Mouse (Mus musculus) natural killer cell, adult 2 months (primary cell): ENCODE measurements around the gene Il17ra.

ENCODE experiments used
- DNase-seq, 2 experiments: peaks; one replicate each; pipeline ENCODE4 v3.0.0; 2022; ENCODE audit warnings: low spot score in 2 of 2

The Il17ra gene

GRCm38 (mm10) chr6:120509975-120510374 lies 46.9 kb downstream of the Il17ra start:
- DNase-seq: no peak

- DNase-seq: no peak
Measured at GRCm38 (mm10) chr6:120510425-120510824, 47.4 kb downstream of the Il17ra start.

GRCm38 (mm10) chr6:120511212-120511611 lies 48.2 kb downstream of the Il17ra start:
- DNase-seq: no peak

- DNase-seq: no peak
Measured at GRCm38 (mm10) chr6:120516422-120516821, 53.4 kb downstream of the Il17ra start.

GRCm38 (mm10) chr6:120516879-120517278 lies 53.8 kb downstream of the Il17ra start:
- DNase-seq: no peak

- no peak for DNase-seq
Measured at GRCm38 (mm10) chr6:120517311-120517710, 54.3 kb downstream of the Il17ra start.

GRCm38 (mm10) chr6:120519647-120520046 lies 56.6 kb downstream of the Il17ra start:
- no peak for DNase-seq

- DNase-seq: no peak
Measured at GRCm38 (mm10) chr6:120524796-120525195, 61.7 kb downstream of the Il17ra start.

- DNase-seq: peak; percentile 20 to 45
Measured at GRCm38 (mm10) chr6:120529123-120529522, 66.1 kb downstream of the Il17ra start.

GRCm38 (mm10) chr6:120531020-120531965 lies 68.2 kb downstream of the Il17ra start, which contains the start of gene Hdhd5:
Hdhd5 (minus strand) TSS chr6:120531319.
- peak; percentile 84 to 91 for DNase-seq

- DNase-seq: no peak
Measured at GRCm38 (mm10) chr6:120532594-120532993, 69.5 kb downstream of the Il17ra start.

- DNase-seq: no peak
Measured at GRCm38 (mm10) chr6:120536337-120536736, 73.3 kb downstream of the Il17ra start.
